34 mouse cellular contexts compared by ENCODE assay signal in genomic region chr16:23117173-23117572, GRCm38 (mm10). TPM values are rescaled to one million over a fixed set of nuclear protein-coding genes. Genes with fewer than 3 reads are reported as not detected.
"Had no signal": no experiment of that assay in that cellular context is flagged by ENCODE, and none has a peak within 500 bp of the region (broad histone marks: within the 10 kb centered on the region; RNA-seq: fewer than 3 reads in every experiment).

No protein-coding gene starts in this region.

- DNase-seq: gastrocnemius, postnatal 14 days; gastrocnemius, postnatal 36 days; heart, adult 18-20 months; heart, postnatal 14 days; heart, postnatal 4 days; kidney, adult 18-20 months; kidney, adult 8-10 months; kidney, postnatal 10 days; kidney, postnatal 25 days; kidney, postnatal 4 days; liver; liver, embryonic 13.5 days had no signal

- H3K4me3 ChIP-seq: heart, embryonic 13.5 days; heart, embryonic 15.5 days; hindbrain, embryonic 10.5 days; hindbrain, embryonic 12.5 days; intestine, embryonic 15.5 days; layer of hippocampus, adult 2 months; left cerebral cortex, adult 2 months; limb, embryonic 10.5 days; limb, embryonic 12.5 days; liver, embryonic 13.5 days; liver, embryonic 15.5 days had no signal

- H3K27me3 ChIP-seq: heart, embryonic 13.5 days; heart, embryonic 15.5 days; hindbrain, embryonic 12.5 days; intestine, embryonic 15.5 days; limb, embryonic 12.5 days; liver, embryonic 13.5 days; liver, embryonic 15.5 days had no signal

- H3K4me2 ChIP-seq: heart, embryonic 11.5 days; heart, embryonic 13.5 days; heart, embryonic 15.5 days; hindbrain, embryonic 12.5 days; hindbrain, embryonic 14.5 days; intestine, embryonic 15.5 days; limb, embryonic 12.5 days; liver, embryonic 11.5 days; liver, embryonic 13.5 days; liver, embryonic 15.5 days had no signal

RNA-seq across cellular contexts. Expression of gene Adipoq, which starts 29.2 kb away (rescaled TPM):
- total RNA-seq: layer of hippocampus, adult 2 months; layer of hippocampus, postnatal 10 days; layer of hippocampus, postnatal 25 days; left cerebral cortex, adult 2 months; left cerebral cortex, postnatal 14 days; left cerebral cortex, postnatal 36 days had no signal
- polyA plus RNA-seq: heart, embryonic 15.5 days; hindbrain, embryonic 10.5 days; hindbrain, embryonic 12.5 days; hindbrain, embryonic 14.5 days; hindbrain, embryonic 16.5 days; intestine, embryonic 15.5 days; intestine, postnatal 0 days; kidney, embryonic 14.5 days; limb, embryonic 10.5 days; limb, embryonic 12.5 days; liver, embryonic 11.5 days; liver, embryonic 13.5 days; liver, embryonic 15.5 days had no signal

RNA-seq across cellular contexts. Expression of gene Kng1, which starts 59.5 kb away (rescaled TPM):
- total RNA-seq: gastrocnemius, postnatal 14 days; heart, adult 18-20 months; heart, adult 8-10 months; heart, postnatal 14 days; layer of hippocampus, adult 2 months; layer of hippocampus, postnatal 10 days; layer of hippocampus, postnatal 25 days; left cerebral cortex, adult 2 months; left cerebral cortex, postnatal 14 days; left cerebral cortex, postnatal 36 days had no signal
- polyA plus RNA-seq: hindbrain, embryonic 10.5 days; hindbrain, embryonic 12.5 days; hindbrain, embryonic 14.5 days; inflammation-experienced regulatory T-cells, adult 6 months; limb, embryonic 10.5 days had no signal
